Mouse (Mus musculus) kidney, adult 8-10 months (tissue): ENCODE measurements at regions not wholly inside any gene's neighbourhood (a gene's known extent, or its start where the extent isn't known, plus 50 kb on each side); places are given as distances from the start of the nearest gene placed in this dataset.

Experiments
- DNase-seq, 2 experiments: peaks; one replicate each; pipeline ENCODE4 v3.0.0; 2022

GRCm38 (mm10) chr10:117512424-117513257, 116.7 kb upstream of the Cpm start:
- no peak for DNase-seq

- no peak for DNase-seq
Observed at GRCm38 (mm10) chr10:117511483-117512406, 117.6 kb upstream of the Cpm start.

GRCm38 (mm10) chr10:117510529-117511482, 118.5 kb upstream of the Cpm start:
- DNase-seq, result no peak

- no peak for DNase-seq
Observed at GRCm38 (mm10) chr10:117510224-117510486, 119.1 kb upstream of the Cpm start.

GRCm38 (mm10) chr10:117509431-117510223, 119.7 kb upstream of the Cpm start:
- no peak for DNase-seq

GRCm38 (mm10) chr10:117506252-117506992, 122.9 kb upstream of the Cpm start:
- DNase-seq, result no peak

- no peak for DNase-seq
Observed at GRCm38 (mm10) chr10:117505529-117505928, 123.8 kb upstream of the Cpm start.

GRCm38 (mm10) chr10:117505057-117505456, 124.2 kb upstream of the Cpm start:
- no peak for DNase-seq

GRCm38 (mm10) chr10:117504267-117504902, 124.6 kb upstream of the Cpsf6 start:
- DNase-seq, result no peak

- no peak for DNase-seq
Observed at GRCm38 (mm10) chr10:117503222-117504184, 123.7 kb upstream of the Cpsf6 start.

GRCm38 (mm10) chr10:117502731-117503130, 122.9 kb upstream of the Cpsf6 start:
- no peak for DNase-seq

GRCm38 (mm10) chr10:117502135-117502534, 122.3 kb upstream of the Cpsf6 start:
- no peak for DNase-seq

- DNase-seq, result no peak
Observed at GRCm38 (mm10) chr10:117501426-117501825, 121.6 kb upstream of the Cpsf6 start.

- no peak for DNase-seq
Observed at GRCm38 (mm10) chr10:117500457-117501108, 120.8 kb upstream of the Cpsf6 start.

GRCm38 (mm10) chr10:117499864-117500453, 120.1 kb upstream of the Cpsf6 start:
- no peak for DNase-seq

GRCm38 (mm10) chr10:117499177-117499863, 119.5 kb upstream of the Cpsf6 start:
- no peak for DNase-seq

- DNase-seq, result no peak
Observed at GRCm38 (mm10) chr10:117498497-117498896, 118.7 kb upstream of the Cpsf6 start.
